Mouse (Mus musculus): ENCODE results near the gene Myt1l.

- no peak for TF ChIP-seq POLR2A (IDR thresholded peaks at IDR 0.05; ENCODE audit: borderline replicate concordance, control insufficient read depth, low read depth, low read length)
- TF ChIP-seq CTCF (IDR thresholded peaks at IDR 0.05; ENCODE audit: control insufficient read depth, insufficient read depth, low read length): no peak
Measured at GRCm38 (mm10) chr12:29823766-29824417, 295.7 kb downstream of the Myt1l start.
